Mouse (Mus musculus) left cerebral cortex, postnatal 4 days (tissue): ENCODE measurements around the gene Ercc8. TPM values are rescaled to one million over a fixed set of nuclear protein-coding genes. Genes with fewer than 3 reads are reported as not detected.

Source experiments
- DNase-seq: peaks from one replicate; pipeline ENCODE4 v3.0.0-alpha.2; 2022
- intact Hi-C: fragments of 180-260 bp; cut with DNase I; formaldehyde crosslinking; loops from one replicate; pipeline ENCODE4 v1.15.1; 2025
- total RNA-seq, 2 experiments: library from RNA; stranded (reverse); gene quantifications; 2 replicates each; pipeline ENCODE4 v1.2.3; 2021

Ercc8 gene
- 10 to 100 TPM; 39.6 to 40.5 TPM for total RNA-seq

DNA sequence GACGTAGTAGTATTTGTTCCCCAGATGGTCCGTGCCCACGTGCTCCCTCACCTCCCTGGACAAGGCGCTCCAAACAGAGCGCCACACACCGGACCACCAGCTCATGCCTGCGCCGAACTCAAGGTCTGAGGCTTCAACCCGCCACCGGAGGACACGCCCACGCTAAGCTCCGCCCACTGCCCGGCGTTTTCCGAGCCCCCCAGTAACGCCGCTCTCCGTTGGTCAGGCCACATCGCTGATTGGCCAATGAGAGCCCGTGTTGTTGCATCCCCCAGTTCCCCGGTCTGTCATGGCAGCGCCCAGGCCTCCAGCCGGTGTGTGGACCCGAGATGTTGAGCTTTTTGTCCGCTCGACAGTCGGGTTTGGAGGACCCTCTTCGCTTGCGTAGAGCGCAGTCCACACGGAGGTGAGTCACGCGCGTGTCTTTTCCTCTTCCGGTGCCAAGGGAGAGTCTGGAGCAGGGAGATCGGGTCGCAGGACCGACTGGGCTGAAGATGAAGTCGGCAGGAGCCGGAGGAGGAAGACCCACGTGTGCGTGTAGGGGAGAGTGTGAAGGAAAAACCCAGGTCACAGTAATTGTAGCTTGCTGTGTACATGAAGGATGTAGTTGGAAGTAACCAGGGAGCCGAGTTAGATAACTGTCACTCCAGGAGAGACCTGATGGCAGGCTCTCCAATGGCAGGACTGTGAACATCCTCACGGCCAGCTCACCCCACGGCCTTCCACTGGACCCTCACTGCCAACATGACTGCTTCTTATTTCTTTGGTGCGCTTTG is at the start of gene Ercc8, which contains the start of gene Ndufaf2:
Ercc8 (plus strand) TSS at position 267 of the 776 bp plus-strand sequence.
Ndufaf2 (minus strand) TSS at position 159 of the 776 bp plus-strand sequence.
- DNase-seq: peak; percentile 98

DNA sequence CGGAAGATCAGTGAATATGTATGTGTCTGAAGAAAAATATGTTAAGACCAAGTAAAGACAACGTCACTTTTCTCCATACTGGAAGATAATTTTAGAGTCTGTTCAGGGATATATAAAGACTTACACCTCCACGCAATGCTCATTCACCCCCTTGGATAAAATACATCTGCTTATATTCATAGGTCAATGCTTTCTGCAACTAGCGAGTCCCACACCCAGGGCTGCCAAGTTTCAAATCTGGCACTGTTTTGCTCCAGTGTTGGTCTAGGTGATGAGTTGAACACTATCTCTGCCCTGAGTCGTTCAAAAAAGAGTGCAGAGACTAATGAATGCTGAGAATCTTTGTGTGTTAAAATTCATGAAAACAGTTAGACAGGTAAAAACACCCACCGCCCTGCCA is 47.6 kb upstream of the Ercc8 start:
- intact Hi-C loops: no loop called here
- no peak for DNase-seq

More for the DNA sequence above, at the start of gene Ercc8, which contains the start of gene Ndufaf2:
- intact Hi-C loops: loop anchor here (10.0 kb wide), 1 partner anchor 114 kb away; the partner anchor contains the start of gene Smim15

DNA sequence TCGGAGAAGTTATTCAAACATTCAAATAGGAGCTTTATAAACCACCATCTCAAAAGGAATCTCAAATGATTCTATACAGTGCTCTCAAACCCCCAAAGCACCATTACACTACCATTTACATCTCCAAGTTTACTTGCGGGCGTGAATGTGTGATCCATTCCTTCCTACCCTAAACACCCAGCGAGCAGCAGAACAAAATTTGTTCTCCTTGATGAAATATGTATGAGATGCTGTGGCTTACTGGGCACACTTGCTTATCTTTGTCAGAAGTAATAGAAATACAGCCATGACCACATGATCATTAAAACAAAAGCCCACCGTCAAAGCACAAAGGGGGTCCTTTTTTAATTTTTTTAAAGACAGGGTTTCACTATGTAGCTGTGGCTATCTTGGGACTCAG is 45.0 kb upstream of the Ercc8 start:
- intact Hi-C loops: no loop called here
- DNase-seq: no peak

DNA sequence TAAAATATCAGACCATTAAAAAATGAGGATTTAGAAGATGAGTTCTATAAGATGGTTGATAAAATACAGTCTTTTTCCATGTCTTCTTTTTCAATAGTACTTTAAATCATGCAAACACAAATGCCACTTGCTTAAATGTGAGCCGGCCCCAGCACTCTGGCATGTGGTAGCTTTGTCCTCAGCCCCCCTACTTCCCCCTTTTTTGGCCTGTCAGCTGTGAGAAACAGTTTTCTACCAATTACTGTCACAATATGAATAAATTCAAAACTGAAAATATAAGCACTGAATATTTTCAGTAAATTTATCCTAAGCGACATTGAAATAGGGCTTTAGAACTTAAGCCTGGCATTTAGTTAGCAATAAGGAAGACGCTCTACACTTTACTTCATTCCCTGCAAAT is 44.3 kb upstream of the Ercc8 start:
- intact Hi-C loops: no loop called here
- DNase-seq: no peak

DNA sequence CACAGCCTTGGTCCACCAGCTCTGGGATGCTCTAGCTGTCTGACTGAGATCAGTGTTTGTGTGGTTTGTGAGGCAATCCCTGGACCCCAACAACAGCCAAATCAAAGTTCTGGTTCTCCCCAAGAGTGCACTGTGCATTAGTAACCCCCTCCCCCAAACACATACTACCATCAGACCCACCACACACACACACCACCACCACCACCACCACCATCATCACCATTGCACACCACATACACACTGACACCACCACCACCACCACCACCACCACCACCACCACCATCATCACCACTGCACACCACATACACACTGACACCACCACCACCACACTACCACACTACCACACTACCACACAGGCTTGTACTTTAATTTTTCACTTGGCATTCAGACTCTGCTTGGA is 40.9 kb upstream of the Ercc8 start:
- intact Hi-C loops: loop anchor here (5.0 kb wide), 1 partner anchor 70 kb away; no protein-coding TSS in a partner anchor
- DNase-seq: no peak

DNA sequence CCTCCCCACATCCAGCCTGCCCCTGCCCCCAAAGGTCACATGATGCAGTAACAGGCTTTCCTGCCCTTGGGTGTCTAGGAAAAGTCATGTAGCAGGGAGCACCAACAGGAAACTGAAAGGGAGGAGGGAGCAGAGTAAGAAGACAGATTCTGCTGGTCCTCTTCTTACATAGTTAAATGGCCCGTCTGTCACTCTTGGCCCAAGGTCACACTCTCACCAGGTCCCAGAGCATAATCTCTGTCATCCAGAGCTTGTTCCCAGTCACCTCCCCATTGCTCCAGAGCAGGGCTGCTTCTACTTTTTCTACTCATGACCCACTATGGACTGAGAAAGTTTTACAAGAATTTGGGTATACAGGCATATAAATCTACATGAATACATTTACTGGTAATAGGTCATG is 40.3 kb upstream of the Ercc8 start:
- peak; percentile 16 for DNase-seq
- intact Hi-C loops: loop anchor here (5.0 kb wide), 1 partner anchor 71 kb away; no protein-coding TSS in a partner anchor

DNA sequence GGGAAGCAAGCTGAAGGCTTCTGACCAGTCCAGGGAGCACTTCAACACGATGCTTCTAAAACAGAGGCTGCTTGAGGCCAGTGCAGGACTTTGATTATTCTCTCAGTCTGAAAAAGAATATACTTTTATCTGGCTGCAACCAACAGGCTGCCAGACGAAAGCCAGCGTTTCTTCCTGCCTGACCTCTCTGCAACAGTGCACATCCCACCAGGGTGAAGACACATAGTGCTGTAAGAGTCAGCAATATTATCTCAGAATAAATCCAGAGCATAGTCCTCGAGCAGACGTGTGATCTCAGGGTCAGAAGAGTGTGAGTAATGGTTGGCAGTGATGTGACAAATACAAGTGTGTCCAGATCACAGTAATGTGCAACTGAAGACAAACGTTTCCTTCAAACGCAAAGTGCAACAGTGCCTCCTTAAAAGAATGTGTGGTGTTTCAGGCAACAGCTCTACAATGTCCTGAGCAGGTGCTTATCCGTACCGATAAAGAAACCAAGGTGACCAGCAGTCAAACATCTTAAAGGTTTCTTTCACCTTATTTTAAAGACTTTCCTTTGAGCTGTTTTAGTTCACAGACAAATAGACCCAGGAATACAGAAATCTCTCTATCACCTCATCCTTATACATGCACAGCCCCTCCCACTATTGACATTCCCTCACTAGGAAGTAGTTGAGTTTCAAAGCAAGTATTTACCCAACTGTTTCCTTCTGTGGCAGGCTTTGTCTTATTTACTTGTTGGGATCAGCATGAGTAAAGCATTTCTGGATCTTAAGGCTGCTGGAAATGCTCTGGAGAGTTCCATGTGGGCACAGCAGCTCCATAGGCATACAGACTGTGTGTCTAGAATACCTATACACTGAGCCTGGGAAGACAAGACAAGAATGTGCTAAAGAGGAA is 38.9 kb upstream of the Ercc8 start:
- no peak for DNase-seq
- intact Hi-C loops: loop anchor here (5.0 kb wide), 1 partner anchor 72 kb away; no protein-coding TSS in a partner anchor

DNA sequence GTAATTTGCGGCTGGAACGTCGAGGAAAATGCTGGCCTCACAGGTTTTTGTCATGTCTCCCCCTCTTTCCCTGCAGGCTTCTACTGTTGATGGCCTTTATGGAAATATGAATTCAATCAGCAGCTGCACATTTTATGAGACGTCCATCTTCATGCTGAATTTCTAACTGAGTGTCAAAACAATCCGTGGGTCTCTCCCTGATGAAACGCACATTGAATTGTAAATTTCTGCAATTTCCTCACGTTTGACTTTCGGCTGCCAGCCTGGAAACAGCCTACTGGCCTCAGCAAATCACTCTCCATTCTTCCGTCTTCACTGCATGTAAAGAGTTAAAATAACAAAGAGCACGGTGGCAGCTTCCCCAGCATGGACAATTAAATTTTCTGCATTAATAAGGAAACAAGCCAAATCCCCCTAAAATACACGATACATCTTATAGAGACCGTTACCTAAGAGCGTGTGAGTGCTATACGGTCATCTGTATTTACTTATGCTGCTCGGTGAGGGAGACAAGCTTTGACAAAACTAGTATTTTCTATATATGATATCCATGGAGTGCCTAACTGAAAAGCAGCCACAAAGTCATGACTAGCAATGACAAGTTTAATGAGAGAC is 35.3 kb upstream of the Ercc8 start:
- intact Hi-C loops: no loop called here
- no peak for DNase-seq

DNA sequence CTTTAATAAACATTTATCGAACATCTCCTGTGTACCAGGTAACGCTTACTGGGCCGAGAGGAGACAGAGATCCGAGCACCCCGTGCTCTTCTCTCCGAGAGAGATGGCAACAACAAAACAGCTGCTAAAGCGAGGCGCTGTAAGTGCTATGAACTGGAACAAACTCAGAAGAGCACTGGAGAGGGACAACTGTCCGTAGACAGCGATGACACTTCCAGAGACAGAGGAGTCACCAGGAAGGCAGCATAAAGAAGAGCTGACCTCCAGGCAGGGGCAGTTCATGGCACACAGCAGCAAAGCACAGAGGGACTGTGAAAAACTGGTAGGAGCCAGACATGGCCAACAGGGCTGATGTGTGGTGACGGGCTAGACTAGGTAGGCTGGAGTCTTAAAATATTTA is 34.4 kb upstream of the Ercc8 start:
- intact Hi-C loops: no loop called here
- no peak for DNase-seq

DNA sequence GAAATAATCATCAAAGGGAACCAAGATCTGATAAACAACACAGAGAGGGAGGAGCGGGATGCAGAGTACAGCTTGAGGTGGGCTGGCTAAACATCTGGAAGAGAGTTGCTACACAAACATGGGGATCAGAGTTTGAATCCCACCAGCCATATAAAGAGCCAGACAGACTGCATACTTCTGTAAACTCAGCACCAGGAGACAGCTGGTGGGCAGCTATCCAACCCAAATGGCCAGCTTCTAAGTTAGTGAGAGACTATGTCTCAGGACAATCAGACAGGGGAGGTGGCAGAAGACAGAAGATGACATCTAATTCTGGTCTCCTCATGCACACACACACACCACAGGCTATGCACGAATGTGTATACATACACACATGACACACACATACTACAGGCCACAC is 32.3 kb upstream of the Ercc8 start:
- no peak for DNase-seq
- intact Hi-C loops: no loop called here

DNA sequence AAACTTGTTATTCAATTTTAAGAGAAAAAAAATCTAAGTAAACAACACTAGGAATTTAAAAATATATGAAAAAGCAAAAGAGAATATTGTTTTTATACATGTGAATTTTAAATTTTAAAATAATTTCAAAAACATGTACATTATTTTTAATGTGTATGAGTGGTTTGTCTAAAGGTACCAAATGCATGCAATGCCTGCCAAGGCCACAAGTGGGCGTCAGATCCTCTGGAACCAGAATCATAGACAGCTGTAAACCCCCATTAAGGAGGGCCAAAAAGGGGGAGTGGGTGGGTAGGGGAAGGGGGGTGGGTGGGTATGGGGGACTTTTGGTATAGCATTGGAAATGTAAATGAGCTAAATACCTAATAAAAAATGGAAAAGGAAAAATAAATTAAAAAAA is 31.4 kb upstream of the Ercc8 start:
- DNase-seq: peak; percentile 40
- intact Hi-C loops: no loop called here

DNA sequence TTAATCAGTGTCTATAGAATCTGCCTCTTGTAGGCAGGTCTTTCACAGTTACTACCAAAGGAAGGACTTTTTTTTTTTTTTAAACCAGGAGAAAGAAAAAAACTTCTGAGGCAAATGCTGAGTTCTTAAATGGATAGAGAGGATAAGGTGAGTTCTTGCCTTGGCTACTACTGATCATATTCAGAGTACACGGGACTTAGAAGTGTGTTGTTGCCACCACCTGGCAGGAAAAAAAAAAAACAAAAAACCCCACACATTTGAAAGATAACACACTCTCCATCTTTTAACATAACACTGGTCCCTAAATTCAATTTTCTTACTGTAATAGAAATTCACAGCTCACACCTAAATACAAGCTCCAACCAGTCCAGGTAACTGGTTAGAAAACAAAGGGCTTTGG is 30.6 kb upstream of the Ercc8 start:
- intact Hi-C loops: no loop called here
- DNase-seq: no peak

DNA sequence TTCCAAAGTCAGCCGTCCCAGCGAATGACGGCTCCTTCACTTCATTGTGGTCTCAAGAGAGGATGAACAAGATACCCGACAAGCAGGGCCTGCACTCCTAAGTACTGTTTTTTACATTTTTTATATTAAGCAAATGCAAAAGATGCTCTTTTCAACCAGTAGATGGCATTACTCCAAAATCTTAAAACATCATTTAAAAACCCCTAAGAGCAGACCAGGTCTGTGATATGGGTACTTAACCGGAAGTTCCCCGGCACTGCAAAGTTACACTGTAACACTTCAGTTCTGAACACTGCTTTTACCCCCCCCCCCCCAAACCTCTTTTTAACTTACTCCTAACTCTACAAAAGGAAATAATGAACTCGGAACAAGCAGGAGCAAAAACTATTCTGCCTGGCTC is 29.5 kb upstream of the Ercc8 start:
- DNase-seq: no peak
- intact Hi-C loops: no loop called here

DNA sequence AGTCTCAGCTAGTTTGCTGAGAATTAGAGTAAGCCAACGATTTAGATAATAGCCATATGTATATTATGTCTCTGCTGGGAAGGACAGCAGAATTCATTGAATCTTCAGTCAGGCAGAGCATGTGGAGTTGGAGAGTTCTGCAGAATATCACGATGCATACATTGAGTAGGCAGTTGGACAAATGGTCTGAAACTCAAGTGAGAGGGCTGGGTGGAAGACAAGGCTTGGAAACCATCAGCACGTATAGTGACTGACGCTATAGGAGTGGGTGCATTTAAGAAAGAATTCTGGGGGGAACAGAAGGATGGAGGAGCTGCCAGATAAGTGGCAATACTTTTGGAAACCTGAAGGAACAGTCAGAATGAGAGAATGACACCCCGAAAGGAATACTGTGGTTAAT is 27.8 kb upstream of the Ercc8 start:
- intact Hi-C loops: no loop called here
- DNase-seq: no peak

DNA sequence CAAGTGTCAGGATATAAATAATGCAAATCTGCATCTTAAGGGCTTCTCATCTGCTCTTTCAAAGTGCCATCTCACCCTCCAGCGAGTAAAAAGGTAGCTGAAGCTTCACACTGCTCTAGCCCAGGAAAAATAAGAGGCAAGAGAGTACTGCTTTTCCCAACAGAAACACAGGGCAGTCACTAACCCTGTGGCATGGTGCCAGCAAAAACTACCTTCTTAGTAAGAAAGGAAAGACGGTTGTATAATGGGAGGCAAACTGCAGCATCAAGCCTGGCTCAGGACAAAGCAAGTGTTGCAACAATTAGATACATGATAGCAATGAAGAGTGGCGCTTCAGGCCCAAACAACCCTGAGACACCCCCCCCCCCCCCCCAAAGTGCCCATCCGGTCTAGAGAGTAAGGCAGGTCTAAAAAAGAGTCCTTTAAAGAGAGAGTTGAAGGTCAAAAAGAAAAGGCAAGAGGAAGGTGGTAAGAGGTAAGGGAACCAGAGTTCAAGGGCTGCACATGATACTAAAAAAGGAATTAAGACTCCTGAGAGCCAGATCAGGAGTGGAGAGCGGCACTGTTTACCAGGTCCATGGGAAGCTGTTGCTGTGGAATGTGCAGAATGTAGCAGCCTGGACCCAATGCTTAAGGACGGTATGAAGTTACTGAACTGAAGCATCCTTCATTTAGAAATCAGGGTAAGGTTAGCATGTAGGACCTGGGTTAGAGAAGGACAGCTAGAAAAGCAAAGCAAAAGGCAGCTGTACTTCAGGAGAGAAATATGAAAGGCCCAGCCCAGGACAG is 26.3 kb upstream of the Ercc8 start:
- intact Hi-C loops: no loop called here
- no peak for DNase-seq

DNA sequence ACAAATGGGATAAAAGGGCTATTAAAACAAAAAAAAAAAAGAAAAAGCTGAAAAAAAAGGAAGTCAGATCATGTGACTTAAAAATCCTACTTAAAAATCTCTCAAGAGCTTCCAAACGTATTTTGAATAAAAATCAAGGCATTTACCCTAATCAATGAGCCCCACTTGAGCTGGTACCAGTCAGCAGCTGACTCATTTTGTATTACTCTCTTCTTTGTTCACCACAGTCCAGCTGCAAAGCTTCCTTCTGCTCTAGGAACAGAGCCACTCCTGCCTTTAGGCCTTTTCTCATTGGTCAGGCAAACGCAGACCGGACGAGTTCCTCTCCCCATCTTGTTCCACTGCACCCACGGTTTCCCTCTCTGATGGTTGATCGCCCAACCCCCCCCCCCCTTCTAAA is 22.9 kb upstream of the Ercc8 start:
- intact Hi-C loops: no loop called here
- no peak for DNase-seq

DNA sequence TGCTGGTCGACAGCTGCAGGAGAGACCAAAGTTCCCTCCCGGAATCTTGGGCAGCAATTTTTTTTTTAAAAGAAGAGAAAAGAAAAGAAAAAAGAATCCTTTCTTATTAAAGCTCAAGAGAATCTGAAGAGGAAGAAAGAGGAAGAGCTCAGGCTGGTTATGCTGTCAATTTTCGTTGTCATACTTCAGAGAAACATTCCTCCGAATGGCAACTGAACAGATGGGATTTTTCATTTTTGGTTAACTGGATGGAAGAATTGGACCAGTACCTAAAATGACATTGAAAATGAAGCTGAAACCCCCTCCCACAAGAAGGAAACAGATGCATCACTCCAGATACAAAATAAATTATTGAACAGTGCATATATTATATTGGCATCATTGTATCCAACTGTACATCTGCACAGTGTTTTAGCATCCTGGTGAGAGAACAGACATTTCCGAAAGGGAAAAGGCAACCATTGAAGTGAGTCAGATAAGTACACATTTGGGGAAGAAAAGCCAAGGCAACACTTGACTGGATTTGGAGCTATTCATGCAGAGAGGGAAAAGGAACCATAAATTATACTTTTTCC is 20.0 kb upstream of the Ercc8 start:
- DNase-seq: no peak
- intact Hi-C loops: no loop called here

DNA sequence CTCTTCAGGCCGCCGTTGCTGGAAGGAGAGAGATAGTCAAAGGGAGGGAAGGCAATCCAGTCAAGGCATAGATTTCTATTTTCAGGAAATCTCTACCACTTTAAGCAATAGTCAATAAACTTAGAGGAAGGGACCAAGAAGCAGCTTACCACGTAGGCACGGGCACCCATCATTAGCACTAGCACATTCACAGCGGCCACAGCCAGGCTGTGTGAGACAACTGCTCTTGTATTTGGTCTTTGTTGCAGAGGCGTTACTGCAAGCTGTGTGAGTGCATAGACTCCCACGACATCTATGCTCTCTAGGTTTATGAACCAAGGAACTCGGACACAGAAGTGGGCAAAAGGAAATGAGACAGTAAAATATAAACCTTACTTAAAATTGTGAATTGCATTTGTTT is 14.4 kb upstream of the Ercc8 start:
- no peak for DNase-seq
- intact Hi-C loops: loop anchor here (5.0 kb wide), 1 partner anchor 1738 kb away; no protein-coding TSS in a partner anchor

DNA sequence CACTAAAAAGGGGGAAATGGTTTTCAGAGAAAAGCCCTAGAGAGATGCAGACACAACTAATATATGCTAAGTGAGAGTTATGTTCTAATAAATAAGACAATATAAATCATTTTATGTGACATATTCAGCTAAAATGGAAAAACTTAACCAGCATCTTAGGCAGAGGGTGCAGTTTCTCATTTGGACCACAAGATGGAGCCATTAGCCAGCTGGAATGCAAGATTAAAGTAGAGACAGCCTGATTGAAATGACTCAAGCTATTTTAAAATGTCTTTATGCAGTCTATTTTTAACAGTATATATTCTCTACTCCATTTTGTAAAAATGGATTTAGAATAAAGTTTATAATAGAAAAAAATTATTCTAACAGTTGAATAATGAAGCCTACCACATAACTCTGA is 6.7 kb upstream of the Ercc8 start:
- no peak for DNase-seq
- intact Hi-C loops: loop anchor here (5.0 to 10.0 kb wide), 3 partner anchors 107 to 1049 kb away; partner anchors contain the start of gene Smim15
